Mouse (Mus musculus) midbrain, embryonic 13.5 days (tissue): ENCODE data around the gene Ggn. TPM values are rescaled to one million over a fixed set of nuclear protein-coding genes. Genes with fewer than 3 reads are reported as not detected.

Experiments
- polyA plus RNA-seq: library from polyadenylated mRNA; unstranded; fragments of >200 nt; fragmentation: Nextera tagmentation; extraction: Ambion mirVana; gene quantifications from 2 replicates; pipeline ENCODE4 v1.2.1, GENCODE M21; 2015

Ggn gene
- polyA plus RNA-seq, 1 experiment from 2014 or later, result 0.54 TPM

Other genes starting within 250 kb of the Ggn start
- gene Actn4, start 207.9 kb upstream of the Ggn start, polyA plus RNA-seq, result 120 and 132 TPM in 2 replicates
- gene Eif3k, start 188.3 kb upstream of the Ggn start, polyA plus RNA-seq, result 318 and 323 TPM in 2 replicates
- gene Map4k1, start 188.2 kb upstream of the Ggn start, polyA plus RNA-seq, result 4.5 and 5.0 TPM in 2 replicates
- 8.5 and 9.0 TPM in 2 replicates for gene Ryr1, start 45.0 kb upstream of the Ggn start, polyA plus RNA-seq
- 0.40 and 0.50 TPM in 2 replicates for gene Rasgrp4, start 35.4 kb upstream of the Ggn start, polyA plus RNA-seq
- gene Fam98c, start 14.0 kb upstream of the Ggn start, polyA plus RNA-seq, result 17.5 and 18.4 TPM in 2 replicates
- gene Spred3, start 201 bp downstream of the Ggn start, polyA plus RNA-seq, result 9.4 and 9.9 TPM in 2 replicates
- gene Psmd8, start 10.5 kb downstream of the Ggn start, polyA plus RNA-seq, result 314 and 315 TPM in 2 replicates
- 2.0 and 3.3 TPM in 2 replicates for gene Catsperg1, start 43.8 kb downstream of the Ggn start, polyA plus RNA-seq
- 0.17 and 0.30 TPM in 2 replicates for gene Kcnk6, start 62.3 kb downstream of the Ggn start, polyA plus RNA-seq
- gene Yif1b, start 68.1 kb downstream of the Ggn start, polyA plus RNA-seq, result 77.0 and 80.8 TPM in 2 replicates
- 0.92 and 2.0 TPM in 2 replicates for gene 2200002D01Rik, start 78.3 kb downstream of the Ggn start, polyA plus RNA-seq
- gene Spint2, start 111.7 kb downstream of the Ggn start, polyA plus RNA-seq, result 26.1 and 28.7 TPM in 2 replicates
- 7.9 and 8.1 TPM in 2 replicates for gene Ppp1r14a, start 119.1 kb downstream of the Ggn start, polyA plus RNA-seq
- gene Dpf1, start 133.7 kb downstream of the Ggn start, polyA plus RNA-seq, result 201 and 213 TPM in 2 replicates